Mouse (Mus musculus): ENCODE results near the gene C9orf72. TPM values are rescaled to one million over a fixed set of nuclear protein-coding genes. Genes with fewer than 3 reads are reported as not detected.

C9orf72 gene
- polyA plus RNA-seq, 1 experiment from 2014 or later = 11.1 TPM

- no peaks in the 10 kb centered on the region for H3K27me3 ChIP-seq
- H3K4me2 ChIP-seq (replicated peaks) = no peak overlapping the region
- WGBS = 88% methylated on average over 2 of the region's 2 CpGs
- H3K36me3 ChIP-seq = no peaks in the 10 kb centered on the region
- H3K9me3 ChIP-seq = no peaks in the 10 kb centered on the region
- H3K4me1 ChIP-seq = peaks cover 11% of the 10 kb centered on the region; the same call in 1 of the 2 replicates
- ATAC-seq (ENCODE audit: low FRiP score, low read depth) = no peak
- no peak overlapping the region for H3K9ac ChIP-seq
- no peak overlapping the region for H3K4me3 ChIP-seq
- H3K27ac ChIP-seq = no peak overlapping the region
Measured at GRCm38 (mm10) chr4:35172471-35172870, 53.5 kb downstream of the C9orf72 start.

- no peaks in the 10 kb centered on the region for H3K9me3 ChIP-seq
- H3K36me3 ChIP-seq = no peaks in the 10 kb centered on the region
- H3K27me3 ChIP-seq = no peaks in the 10 kb centered on the region
- no peak overlapping the region for H3K4me2 ChIP-seq (replicated peaks)
- no peak for ATAC-seq (ENCODE audit: low FRiP score, low read depth)
- peaks cover 11% of the 10 kb centered on the region; the same call in 1 of the 2 replicates for H3K4me1 ChIP-seq
- H3K9ac ChIP-seq = no peak overlapping the region
- no peak overlapping the region; the same call in 1 of the 2 replicates for H3K27ac ChIP-seq
- no peak overlapping the region for H3K4me3 ChIP-seq
- WGBS = 75% methylated on average over 13 of the region's 13 CpGs
Measured at GRCm38 (mm10) chr4:35169571-35170125, 56.3 kb downstream of the C9orf72 start.

- Histone ChIP-seq H3K4me3 (no peak overlapping the region), H3K9ac (no peak overlapping the region), H3K9me3 (no peaks in the 10 kb centered on the region), H3K4me1 (0 out of 2 replicates have a peak, but pooled peaks cover 3% of the 10 kb centered on the region), H3K27me3 (no peaks in the 10 kb centered on the region), H3K36me3 (no peaks in the 10 kb centered on the region), H3K4me2 (replicated peaks) (no peak overlapping the region), H3K27ac (no peak overlapping the region)
- no peak for ATAC-seq (ENCODE audit: low FRiP score, low read depth)
- 57% methylated on average over 5 of the region's 5 CpGs for WGBS
Measured at GRCm38 (mm10) chr4:35167855-35168254, 58.1 kb downstream of the C9orf72 start.

GRCm38 (mm10) chr4:35165947-35166346, 60.0 kb downstream of the C9orf72 start:
- ATAC-seq (ENCODE audit: low FRiP score, low read depth) = no peak
- no peak overlapping the region for H3K27ac ChIP-seq

GRCm38 (mm10) chr4:35165275-35165674, 60.7 kb downstream of the C9orf72 start:
- Histone ChIP-seq H3K9ac (no peak overlapping the region), H3K4me2 (replicated peaks) (no peak overlapping the region), H3K9me3 (no peaks in the 10 kb centered on the region), H3K27me3 (no peaks in the 10 kb centered on the region), H3K4me3 (no peak overlapping the region), H3K4me1 (0 out of 2 replicates have a peak, but pooled peaks cover 3% of the 10 kb centered on the region), H3K36me3 (no peaks in the 10 kb centered on the region), H3K27ac (no peak overlapping the region)
- no peak for ATAC-seq (ENCODE audit: low FRiP score, low read depth)
- WGBS = 89% methylated on average over 2 of the region's 2 CpGs

More at GRCm38 (mm10) chr4:35165947-35166346, 60.0 kb downstream of the C9orf72 start:
- WGBS = 83% methylated on average over 3 of the region's 3 CpGs
- Histone ChIP-seq H3K9me3 (no peaks in the 10 kb centered on the region), H3K9ac (no peak overlapping the region), H3K4me3 (no peak overlapping the region), H3K4me2 (replicated peaks) (no peak overlapping the region), H3K4me1 (0 out of 2 replicates have a peak, but pooled peaks cover 3% of the 10 kb centered on the region), H3K27me3 (no peaks in the 10 kb centered on the region), H3K36me3 (no peaks in the 10 kb centered on the region)

- Histone ChIP-seq H3K9ac (no peak overlapping the region), H3K27ac (no peak overlapping the region), H3K4me3 (no peak overlapping the region), H3K9me3 (no peaks in the 10 kb centered on the region), H3K4me2 (replicated peaks) (peak overlapping the region; percentile 85), H3K4me1 (peaks cover 14% of the 10 kb centered on the region), H3K27me3 (0 out of 2 replicates have a peak, but pooled peaks cover 2% of the 10 kb centered on the region), H3K36me3 (no peaks in the 10 kb centered on the region)
- ATAC-seq (ENCODE audit: low FRiP score, low read depth) = no peak
- 49% methylated on average over 11 of the region's 11 CpGs for WGBS
Measured at GRCm38 (mm10) chr4:35157815-35158214, 68.2 kb downstream of the C9orf72 start.

GRCm38 (mm10) chr4:35156751-35157611, 69.0 kb downstream of the C9orf72 start, which contains the start of gene Mob3b:
Gene Mob3b (minus strand): TSS chr4:35157484.
- peak within 1 kb of the TSS; percentile 79 for H3K9ac ChIP-seq
- H3K27me3 ChIP-seq = 0 out of 2 replicates have a peak, but pooled peaks cover 2% of the 10 kb centered on the region
- ATAC-seq (ENCODE audit: low FRiP score, low read depth) = peak; percentile 81
- under 1% methylated on average over 50 of the region's 50 CpGs for WGBS
- H3K4me3 ChIP-seq = peak within 1 kb of the TSS; percentile 60
- H3K36me3 ChIP-seq = no peaks in the 10 kb centered on the region
- H3K4me1 ChIP-seq = peaks cover 14% of the 10 kb centered on the region
- H3K4me2 ChIP-seq (replicated peaks) = peak within 1 kb of the TSS; percentile 85
- peak within 1 kb of the TSS; percentile 87 for H3K27ac ChIP-seq
- H3K9me3 ChIP-seq = no peaks in the 10 kb centered on the region

- ATAC-seq (ENCODE audit: low FRiP score, low read depth) = peak; percentile 89
- H3K9ac ChIP-seq = peak overlapping the region; percentile 79
- 0 out of 2 replicates have a peak, but pooled peaks cover 2% of the 10 kb centered on the region for H3K27me3 ChIP-seq
- peaks cover 14% of the 10 kb centered on the region for H3K4me1 ChIP-seq
- no peaks in the 10 kb centered on the region for H3K9me3 ChIP-seq
- H3K36me3 ChIP-seq = no peaks in the 10 kb centered on the region
- peak overlapping the region; percentile 85 for H3K4me2 ChIP-seq (replicated peaks)
- H3K27ac ChIP-seq = peak overlapping the region; percentile 87
- peak overlapping the region; percentile 60 for H3K4me3 ChIP-seq
- under 1% methylated on average over 26 of the region's 26 CpGs for WGBS
Measured at GRCm38 (mm10) chr4:35156149-35156611, 69.8 kb downstream of the C9orf72 start.

- H3K4me2 ChIP-seq (replicated peaks) = peak overlapping the region; percentile 85
- no peak for ATAC-seq (ENCODE audit: low FRiP score, low read depth)
- peak overlapping the region; percentile 79; the same call in 1 of the 2 replicates for H3K9ac ChIP-seq
Measured at GRCm38 (mm10) chr4:35155132-35155922, 70.6 kb downstream of the C9orf72 start.

GRCm38 (mm10) chr4:35154051-35154450, 71.9 kb downstream of the C9orf72 start:
- WGBS = 21% methylated on average over 3 of the region's 3 CpGs
- no peak overlapping the region for H3K27ac ChIP-seq
- no peak overlapping the region for H3K9ac ChIP-seq
- no peaks in the 10 kb centered on the region for H3K9me3 ChIP-seq
- H3K4me1 ChIP-seq = peaks cover 14% of the 10 kb centered on the region
- no peak overlapping the region for H3K4me3 ChIP-seq
- no peaks in the 10 kb centered on the region for H3K27me3 ChIP-seq
- H3K36me3 ChIP-seq = no peaks in the 10 kb centered on the region
- no peak for ATAC-seq (ENCODE audit: low FRiP score, low read depth)
- no peak overlapping the region for H3K4me2 ChIP-seq (replicated peaks)

More at GRCm38 (mm10) chr4:35155132-35155922, 70.6 kb downstream of the C9orf72 start:
- no peaks in the 10 kb centered on the region for H3K36me3 ChIP-seq
- H3K27me3 ChIP-seq = 0 out of 2 replicates have a peak, but pooled peaks cover 2% of the 10 kb centered on the region
- H3K9me3 ChIP-seq = no peaks in the 10 kb centered on the region
- 26% methylated on average over 20 of the region's 20 CpGs for WGBS
- H3K4me3 ChIP-seq = peak overlapping the region; percentile 60
- peaks cover 14% of the 10 kb centered on the region for H3K4me1 ChIP-seq
- H3K27ac ChIP-seq = 0 out of 2 replicates have a peak overlapping the region, but pooled peaks have one; percentile 87

GRCm38 (mm10) chr4:35151756-35152155, 74.2 kb downstream of the C9orf72 start, which contains the start of gene Ifnk:
Gene Ifnk (plus strand): TSS chr4:35152056.
- H3K9me3 ChIP-seq = no peaks in the 10 kb centered on the region
- no peaks in the 10 kb centered on the region for H3K36me3 ChIP-seq
- no peaks in the 10 kb centered on the region for H3K27me3 ChIP-seq
- H3K27ac ChIP-seq = no peak within 1 kb of the TSS
- peaks cover 9% of the 10 kb centered on the region for H3K4me1 ChIP-seq
- 77% methylated on average over 4 of the region's 4 CpGs for WGBS
- H3K4me3 ChIP-seq = no peak within 1 kb of the TSS
- H3K4me2 ChIP-seq (replicated peaks) = no peak within 1 kb of the TSS
- no peak for ATAC-seq (ENCODE audit: low FRiP score, low read depth)
- H3K9ac ChIP-seq = no peak within 1 kb of the TSS

Measured in limb, embryonic 13.5 days (tissue).